Mouse (Mus musculus) midbrain, embryonic 15.5 days (tissue): Measurements from ENCODE around the gene Ppp1r37. TPM values are rescaled to one million over a fixed set of nuclear protein-coding genes. Genes with fewer than 3 reads are reported as not detected.
"Not testable (repeated sequence)": the region's sequence is repeated elsewhere in the genome, so short reads cannot be mapped to it uniquely, and the experiment has no call there.

Source experiments
- ATAC-seq: fragments of 200-750 bp; cut with Nextera tagmentation; replicated peaks from 2 replicates; pipeline ENCODE4 v1.8.0; 2017; ENCODE audit warnings: moderate TSS enrichment
- H3K27ac ChIP-seq: fragments of 300-500 bp; sonication (generic); 2 replicates; pipeline ENCODE4 v1.5.1; 2015; ENCODE audit warnings: mild to moderate bottlenecking, inconsistent platforms
- H3K27me3 ChIP-seq: fragments of 300-500 bp; sonication (generic); replicated peaks from 2 replicates; pipeline ENCODE4 v1.6.1; 2015; ENCODE audit warnings: inconsistent platforms
- H3K36me3 ChIP-seq: fragments of 300-500 bp; sonication (generic); replicated peaks from 2 replicates; pipeline ENCODE4 v1.6.1; 2015; ENCODE audit warnings: inconsistent platforms
- H3K4me1 ChIP-seq: fragments of 300-500 bp; sonication (generic); 2 replicates; pipeline ENCODE4 v1.6.1; 2015; ENCODE audit warnings: inconsistent platforms
- H3K4me2 ChIP-seq: fragments of 300-500 bp; sonication (generic); 2 replicates; pipeline ENCODE4 v1.6.1; 2015; ENCODE audit warnings: inconsistent platforms, mild to moderate bottlenecking, moderate library complexity
- H3K4me3 ChIP-seq: fragments of 300-500 bp; sonication (generic); 2 replicates; pipeline ENCODE4 v1.5.1; 2015; ENCODE audit warnings: mild to moderate bottlenecking, inconsistent platforms
- H3K9ac ChIP-seq: fragments of 300-500 bp; sonication (generic); 2 replicates; pipeline ENCODE4 v1.6.1; 2015; ENCODE audit warnings: mild to moderate bottlenecking, inconsistent platforms
- H3K9me3 ChIP-seq: fragments of 300-500 bp; sonication (generic); 2 replicates; pipeline ENCODE4 v1.6.1; 2016; ENCODE audit warnings: inconsistent platforms
- WGBS: fragments of 180-500 bp; shearing (Covaris S2); methylation state at CpG from one replicate; pipeline ENCODE4 v1.1.7; 2015; ENCODE audit warnings: mixed read lengths; 5-methylcytosine and 5-hydroxymethylcytosine counted together
- polyA plus RNA-seq: library from polyadenylated mRNA; unstranded; fragments of >200 nt; fragmentation: Nextera tagmentation; extraction: Ambion mirVana; gene quantifications from 2 replicates; pipeline ENCODE4 v1.2.1, GENCODE M21; 2015

Gene Ppp1r37
- polyA plus RNA-seq, 1 experiment from 2014 or later, result 44.0 TPM

DNA sequence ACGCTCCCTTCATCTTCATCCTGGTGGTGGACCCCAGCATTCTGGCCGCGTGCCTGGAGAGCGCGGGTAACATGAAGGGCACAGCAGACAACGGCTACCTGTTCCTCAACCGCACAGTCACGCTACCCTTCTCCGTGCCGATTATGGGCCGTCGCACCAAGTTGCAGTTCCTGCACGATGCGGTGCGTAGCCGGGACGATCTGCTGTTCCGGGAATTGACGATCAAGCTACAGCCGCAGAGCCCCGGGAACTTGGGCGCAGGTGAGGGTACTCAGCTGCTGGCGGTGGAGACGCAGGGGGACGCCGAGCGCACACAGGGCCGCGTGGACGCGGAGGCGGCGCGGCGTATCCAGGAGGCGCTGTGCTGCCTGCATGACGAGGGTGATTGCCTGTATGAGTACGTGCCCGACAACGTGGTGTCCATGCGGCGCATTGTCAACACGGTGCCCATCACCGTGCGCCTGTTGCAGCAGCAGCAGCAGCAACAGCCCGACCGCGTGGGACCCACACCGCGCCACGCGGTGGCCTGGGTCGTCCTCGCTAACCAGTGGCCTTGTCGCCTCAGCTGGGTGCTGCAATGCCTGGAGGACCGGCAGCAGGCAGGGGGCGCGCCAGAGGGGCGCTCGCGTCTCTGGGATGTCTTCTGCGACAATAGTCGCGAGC lies 39.0 kb downstream of the Ppp1r37 start:
- under 1% methylated on average over 60 of the region's 64 CpGs for WGBS
- peaks cover 29% of the 10 kb centered on the region for H3K4me1 ChIP-seq
- H3K27me3 ChIP-seq, result peaks cover 65% of the 10 kb centered on the region
- peak; percentile 75 for ATAC-seq
- H3K9ac ChIP-seq, result peak overlapping the region; percentile 37
- peak overlapping the region; percentile 87 for H3K4me2 ChIP-seq
- no peaks in the 10 kb centered on the region for H3K36me3 ChIP-seq
- no peaks in the 10 kb centered on the region for H3K9me3 ChIP-seq
- H3K4me3 ChIP-seq, result peak overlapping the region; percentile 41
- no peak overlapping the region; the same call in 1 of the 2 replicates for H3K27ac ChIP-seq

DNA sequence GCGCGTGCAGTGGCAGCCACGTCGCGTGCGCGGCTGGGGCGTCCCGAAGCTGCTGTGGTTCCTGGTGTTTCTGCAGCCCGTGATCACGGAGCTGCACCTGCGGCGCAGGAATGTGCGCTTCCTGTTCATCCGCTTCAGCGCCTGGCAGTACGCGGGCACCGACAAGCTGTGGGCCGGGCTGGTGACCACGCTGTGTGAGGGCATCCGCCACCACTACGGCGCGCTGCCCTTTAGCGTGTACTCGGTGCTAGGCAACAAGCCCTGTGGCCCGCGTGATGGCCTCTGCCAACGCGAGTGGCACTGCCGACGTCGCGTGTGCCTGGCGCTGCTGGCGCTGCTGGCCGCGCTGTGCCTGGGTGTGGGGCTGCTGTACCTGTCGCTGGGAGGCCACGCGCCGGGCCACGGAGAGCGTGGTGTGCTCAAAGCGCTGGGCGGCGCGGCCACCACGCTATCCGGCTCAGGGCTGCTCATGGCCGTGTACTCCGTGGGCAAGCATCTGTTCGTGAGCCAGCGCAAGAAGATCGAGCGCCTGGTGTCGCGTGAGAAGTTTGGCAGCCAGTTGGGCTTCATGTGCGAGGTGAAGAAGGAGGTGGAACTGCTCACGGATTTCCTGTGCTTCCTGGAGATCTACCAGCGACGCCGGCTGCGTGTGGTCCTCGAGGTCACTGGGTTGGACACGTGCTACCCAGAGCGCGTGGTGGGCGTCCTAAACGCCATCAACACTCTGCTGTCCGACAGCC lies 39.7 kb downstream of the Ppp1r37 start:
- no peaks in the 10 kb centered on the region for H3K36me3 ChIP-seq
- WGBS, result 11% methylated on average over 72 of the region's 72 CpGs
- H3K4me1 ChIP-seq, result peaks cover 29% of the 10 kb centered on the region
- no peaks in the 10 kb centered on the region for H3K9me3 ChIP-seq
- peak overlapping the region; percentile 87 for H3K4me2 ChIP-seq
- peaks cover 72% of the 10 kb centered on the region for H3K27me3 ChIP-seq
- no peak overlapping the region for H3K27ac ChIP-seq
- peak; percentile 30 for ATAC-seq
- peak overlapping the region; percentile 26 for H3K9ac ChIP-seq
- peak overlapping the region; percentile 41 for H3K4me3 ChIP-seq

- WGBS, result 3% methylated on average over 23 of the region's 23 CpGs
- Histone ChIP-seq H3K27me3 (peaks cover 78% of the 10 kb centered on the region), H3K36me3 (no peaks in the 10 kb centered on the region)
Observed at GRCm38 (mm10) chr7:19520032-19520431, 42.8 kb downstream of the Ppp1r37 start.

DNA sequence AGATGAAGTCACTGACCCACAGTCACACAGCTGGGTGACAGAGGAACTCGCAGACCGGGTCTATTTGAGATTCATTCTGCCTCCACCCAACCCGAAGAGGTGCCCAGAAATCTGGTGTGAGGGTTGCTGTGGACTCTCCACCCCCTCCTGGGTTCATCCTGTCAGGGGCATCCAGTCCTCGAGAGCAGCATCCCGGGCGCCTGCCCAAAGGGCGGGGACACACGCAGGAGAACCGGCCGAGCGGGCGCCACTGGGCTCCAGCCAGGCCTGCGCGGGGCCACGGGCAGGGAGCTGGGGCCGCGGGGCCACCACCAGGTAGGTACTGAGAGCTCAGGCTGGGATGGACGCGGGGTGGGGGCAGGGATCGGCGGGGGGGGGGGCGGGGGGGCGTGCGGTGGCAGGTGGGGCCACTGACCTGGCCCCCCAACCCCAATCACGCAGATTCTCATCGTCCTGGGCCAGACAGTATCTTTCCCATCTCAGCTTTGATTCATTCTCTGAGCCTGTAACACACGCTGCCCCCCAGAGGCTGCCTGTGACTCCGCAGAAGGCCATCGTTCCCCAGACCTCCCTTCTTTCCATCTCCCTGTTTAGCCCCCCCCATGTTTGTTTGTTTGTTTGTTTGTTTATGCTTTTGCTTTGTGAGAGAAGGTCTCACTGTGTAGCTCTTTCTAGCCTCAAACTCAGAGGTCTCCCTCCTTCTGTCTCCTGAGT lies 45.1 kb downstream of the Ppp1r37 start, which contains the start of gene Nkpd1:
Gene Nkpd1 (plus strand): TSS at position 187 of the 714 bp plus-strand sequence.
- H3K9ac ChIP-seq, result peak within 1 kb of the TSS; percentile 39
- 3% methylated on average over 21 of the region's 29 CpGs for WGBS
- H3K4me1 ChIP-seq, result peaks cover 16% of the 10 kb centered on the region
- no peaks in the 10 kb centered on the region for H3K9me3 ChIP-seq
- H3K36me3 ChIP-seq, result no peaks in the 10 kb centered on the region
- no peak within 1 kb of the TSS for H3K27ac ChIP-seq
- H3K27me3 ChIP-seq, result peaks cover 56% of the 10 kb centered on the region
- H3K4me2 ChIP-seq, result peak within 1 kb of the TSS; percentile 51
- ATAC-seq, result no peak
- H3K4me3 ChIP-seq, result peak within 1 kb of the TSS; percentile 21

More at GRCm38 (mm10) chr7:19520032-19520431, 42.8 kb downstream of the Ppp1r37 start:
- Histone ChIP-seq H3K4me3 (peak overlapping the region; percentile 26), H3K4me1 (peaks cover 35% of the 10 kb centered on the region), H3K27ac (no peak overlapping the region), H3K9me3 (no peaks in the 10 kb centered on the region), H3K4me2 (peak overlapping the region; percentile 49), H3K9ac (peak overlapping the region; percentile 32; the same call in 1 of the 2 replicates)
- no peak for ATAC-seq

DNA sequence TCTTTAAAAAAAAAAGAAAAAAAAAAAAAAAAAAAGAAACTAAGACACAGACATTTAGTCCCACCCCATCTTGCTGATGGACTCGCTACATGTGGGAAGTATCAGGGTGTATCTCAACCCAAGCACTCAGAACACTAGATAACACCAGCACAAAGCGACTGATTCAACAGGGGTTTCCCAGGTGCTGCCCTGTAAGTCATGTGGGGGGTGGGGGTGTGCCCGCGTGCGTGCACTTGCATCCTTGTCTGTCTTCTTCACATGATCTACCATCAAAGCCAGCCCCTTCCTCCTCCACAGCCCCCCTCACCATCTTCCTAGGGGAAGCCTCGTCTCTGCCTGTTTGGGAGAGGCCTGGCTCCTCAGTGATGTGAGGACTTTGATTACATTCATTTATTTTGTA lies 50.5 kb downstream of the Ppp1r37 start:
- Histone ChIP-seq H3K4me1 (peaks cover 14% of the 10 kb centered on the region), H3K9me3 (no peaks in the 10 kb centered on the region), H3K4me3 (no peak overlapping the region), H3K27ac (no peak overlapping the region), H3K4me2 (no peak overlapping the region), H3K27me3 (0 out of 2 replicates have a peak, but pooled peaks cover 5% of the 10 kb centered on the region), H3K36me3 (no peaks in the 10 kb centered on the region), H3K9ac (no peak overlapping the region)
- WGBS, result 77% methylated on average over 6 of the region's 6 CpGs
- ATAC-seq, result no peak

DNA sequence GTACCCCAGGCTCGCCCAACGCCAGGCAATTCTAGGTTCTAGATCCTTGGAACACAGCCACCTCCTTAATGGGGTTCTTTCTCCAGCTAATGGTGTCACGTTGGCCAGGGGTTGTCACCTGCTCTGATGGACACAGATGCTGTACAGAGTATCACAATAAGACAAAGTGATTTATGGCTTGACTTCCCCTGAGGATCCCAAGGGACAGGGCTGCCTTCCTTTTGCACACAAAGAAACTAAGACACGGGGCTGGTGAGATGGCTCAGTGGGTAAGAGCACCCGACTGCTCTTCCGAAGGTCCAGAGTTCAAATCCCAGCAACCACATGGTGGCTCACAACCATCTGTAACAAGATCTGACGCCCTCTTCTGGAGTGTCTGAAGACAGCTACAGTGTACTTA lies 50.9 kb downstream of the Ppp1r37 start:
- H3K36me3 ChIP-seq, H3K27me3 ChIP-seq, H3K27ac ChIP-seq, H3K9me3 ChIP-seq, H3K4me3 ChIP-seq, ATAC-seq, H3K4me2 ChIP-seq, H3K9ac ChIP-seq: not testable (repeated sequence)
- WGBS, result 78% methylated on average over 7 of the region's 7 CpGs
- peaks cover 15% of the 10 kb centered on the region for H3K4me1 ChIP-seq

DNA sequence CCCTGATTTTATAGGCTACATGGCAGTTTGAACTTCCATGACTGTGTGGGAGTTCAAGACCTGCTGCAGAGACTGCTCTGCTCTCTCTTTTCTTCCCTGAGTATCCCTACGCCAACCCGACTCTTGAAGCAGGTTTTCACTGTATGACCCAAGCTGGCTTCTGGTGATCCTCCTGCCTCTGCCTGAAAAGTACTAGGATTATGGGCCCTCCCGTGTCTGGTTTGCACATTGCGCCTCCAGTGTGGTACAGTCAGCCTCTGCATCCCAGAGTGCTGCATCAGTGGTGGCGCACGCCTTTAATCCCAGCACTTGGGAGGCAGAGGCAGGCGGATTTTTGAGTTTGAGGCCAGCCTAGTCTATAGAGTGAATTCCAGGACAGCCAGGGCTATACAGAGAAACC lies 53.1 kb downstream of the Ppp1r37 start:
- Histone ChIP-seq H3K27me3 (no peaks in the 10 kb centered on the region), H3K4me1 (peaks cover 25% of the 10 kb centered on the region), H3K36me3 (no peaks in the 10 kb centered on the region), H3K4me2 (peak overlapping the region; percentile 74), H3K9ac (no peak overlapping the region), H3K27ac (no peak overlapping the region), H3K4me3 (peak overlapping the region; percentile 77; the same call in 1 of the 2 replicates), H3K9me3 (no peaks in the 10 kb centered on the region)
- no peak for ATAC-seq
- WGBS, result 94% methylated on average over 7 of the region's 7 CpGs

- 6% methylated on average over 15 of the region's 15 CpGs for WGBS
- peak; percentile 48 for ATAC-seq
- peak overlapping the region; percentile 80 for H3K27ac ChIP-seq
- peak overlapping the region; percentile 77 for H3K4me3 ChIP-seq
- H3K36me3 ChIP-seq, result no peaks in the 10 kb centered on the region
- peak overlapping the region; percentile 74 for H3K4me2 ChIP-seq
- no peaks in the 10 kb centered on the region for H3K27me3 ChIP-seq
- no peaks in the 10 kb centered on the region for H3K9me3 ChIP-seq
- peaks cover 25% of the 10 kb centered on the region for H3K4me1 ChIP-seq
- peak overlapping the region; percentile 69 for H3K9ac ChIP-seq
Observed at GRCm38 (mm10) chr7:19508924-19509568, 53.8 kb downstream of the Ppp1r37 start.

DNA sequence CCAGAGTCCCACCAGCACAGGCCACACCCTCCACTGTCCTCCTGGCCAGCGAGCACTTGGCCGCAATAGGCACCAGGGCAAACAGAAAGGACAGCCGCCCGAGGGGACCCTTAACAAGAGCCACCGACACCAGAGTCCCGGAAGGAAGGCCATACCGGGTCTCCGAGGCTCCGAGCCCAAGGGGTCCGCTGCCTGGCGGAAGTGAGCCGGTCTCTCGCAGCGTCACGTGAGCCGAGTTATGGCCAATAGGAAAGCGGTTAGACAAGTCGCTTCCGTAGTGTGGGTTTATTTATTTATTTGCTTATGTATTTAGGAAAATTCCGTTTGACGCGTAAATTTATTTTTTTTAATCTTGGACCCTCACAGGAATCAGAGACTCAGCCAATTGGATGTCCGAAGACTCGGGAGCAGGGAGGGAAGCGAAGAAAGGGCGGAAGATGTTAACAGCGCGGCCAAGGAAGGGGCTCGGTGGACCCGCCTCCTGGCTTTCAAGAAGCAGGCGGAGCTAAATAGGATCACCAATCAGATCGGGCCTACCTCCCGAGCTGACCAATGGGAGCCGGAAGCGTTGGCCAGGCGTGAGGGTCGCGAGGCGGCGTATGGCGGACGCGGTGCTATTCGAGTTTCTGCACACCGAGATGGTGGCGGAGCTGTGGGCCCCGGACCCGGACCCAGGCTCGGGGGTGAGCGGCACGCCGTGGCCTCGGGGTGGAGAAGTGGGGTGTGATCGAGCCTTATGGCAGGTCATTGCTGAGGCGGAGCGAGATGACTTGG lies 54.5 kb downstream of the Ppp1r37 start, which contains the start of the genes Bloc1s3 and Trappc6a:
Gene Bloc1s3 (minus strand): TSS at position 218 of the 774 bp plus-strand sequence.
Gene Trappc6a (plus strand): TSS at position 246 of the 774 bp plus-strand sequence.
- Histone ChIP-seq H3K9ac (peak within 1 kb of the TSS; percentile 69), H3K36me3 (no peaks in the 10 kb centered on the region), H3K27ac (peak within 1 kb of the TSS; percentile 80), H3K9me3 (no peaks in the 10 kb centered on the region), H3K27me3 (no peaks in the 10 kb centered on the region), H3K4me3 (peak within 1 kb of the TSS; percentile 77), H3K4me2 (peak within 1 kb of the TSS; percentile 74), H3K4me1 (peaks cover 25% of the 10 kb centered on the region)
- peak; percentile 95 for ATAC-seq
- under 1% methylated on average over 56 of the region's 56 CpGs for WGBS

- Histone ChIP-seq H3K4me1 (peaks cover 25% of the 10 kb centered on the region), H3K9me3 (no peaks in the 10 kb centered on the region), H3K36me3 (no peaks in the 10 kb centered on the region), H3K27me3 (no peaks in the 10 kb centered on the region), H3K27ac (peak overlapping the region; percentile 80), H3K9ac (peak overlapping the region; percentile 51), H3K4me2 (peak overlapping the region; percentile 74), H3K4me3 (peak overlapping the region; percentile 77)
- no peak for ATAC-seq
- 4% methylated on average over 18 of the region's 18 CpGs for WGBS
Observed at GRCm38 (mm10) chr7:19507612-19507981, 55.3 kb downstream of the Ppp1r37 start.

DNA sequence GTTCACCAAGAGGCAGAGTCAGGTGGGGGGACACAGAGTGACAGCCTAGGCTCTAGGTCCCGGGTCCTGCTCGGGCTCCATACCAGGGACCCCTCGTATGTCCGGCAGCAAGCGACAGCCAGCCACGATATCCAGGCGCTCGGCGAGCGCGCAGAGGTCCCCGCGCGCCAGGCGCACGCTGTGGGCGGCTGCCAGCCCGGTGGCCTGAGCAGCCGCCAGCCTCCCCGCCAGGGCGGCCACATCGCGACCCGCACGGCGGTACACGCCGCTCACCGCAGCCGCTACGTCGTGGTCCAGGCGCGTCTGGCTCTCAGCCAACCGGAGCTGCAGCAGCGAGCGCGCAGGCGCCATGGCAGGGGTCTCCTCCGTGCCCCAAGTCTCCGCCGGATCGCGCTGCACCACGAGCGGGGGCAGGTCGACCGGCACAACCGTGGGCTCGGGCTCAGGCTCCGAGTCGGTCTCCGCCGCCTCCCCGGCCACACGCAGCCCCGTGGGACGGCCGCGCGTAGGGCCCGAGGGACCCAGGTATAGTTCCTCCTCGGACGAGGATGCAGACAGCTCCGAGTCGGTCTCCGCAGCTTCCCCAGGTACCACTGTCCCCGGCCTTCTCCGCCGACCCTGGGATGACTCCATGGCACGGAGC lies 55.8 kb downstream of the Ppp1r37 start:
- peak; percentile 31 for ATAC-seq
- Histone ChIP-seq H3K27ac (peak overlapping the region; percentile 80), H3K4me3 (peak overlapping the region; percentile 77), H3K9ac (peak overlapping the region; percentile 51), H3K4me1 (peaks cover 25% of the 10 kb centered on the region), H3K9me3 (no peaks in the 10 kb centered on the region), H3K27me3 (no peaks in the 10 kb centered on the region), H3K4me2 (peak overlapping the region; percentile 74), H3K36me3 (no peaks in the 10 kb centered on the region)
- whole genome bisulfite sequencing, result under 1% methylated on average over 71 of the region's 71 CpGs
